Mouse (Mus musculus) CD4-positive, CD25-positive, alpha-beta regulatory T cell, adult 4 months (primary cell): ENCODE results near the gene Gatc. TPM values are rescaled to one million over a fixed set of nuclear protein-coding genes. Genes with fewer than 3 reads are reported as not detected.
"Not testable (repeated sequence)": the region's sequence is repeated elsewhere in the genome, so short reads cannot be mapped to it uniquely, and the experiment has no call there.

Experiments
- ATAC-seq: one replicate; pipeline ENCODE4 v1.8.0; 2017
- polyA plus RNA-seq, 2 experiments: library from polyadenylated mRNA; unstranded; fragments of 100-300 nt; shearing (Covaris generic); gene quantifications; one replicate each; pipeline ENCODE4 v1.2.1; 2017

Gatc gene
- polyA plus RNA-seq, 2 experiments from 2014 or later: 11.8 to 13.6 TPM

GRCm38 (mm10) chr5:115330955-115331354 is 10.0 kb downstream of the Gatc start:
- no peak for ATAC-seq

- ATAC-seq: no peak
Measured at GRCm38 (mm10) chr5:115327610-115328548, 13.1 kb downstream of the Gatc start.

- ATAC-seq: peak; percentile 91
Measured at GRCm38 (mm10) chr5:115326875-115327609, 13.9 kb downstream of the Gatc start, which contains the start of gene Srsf9. Gene Srsf9 (plus strand): TSS chr5:115327177.

DNA sequence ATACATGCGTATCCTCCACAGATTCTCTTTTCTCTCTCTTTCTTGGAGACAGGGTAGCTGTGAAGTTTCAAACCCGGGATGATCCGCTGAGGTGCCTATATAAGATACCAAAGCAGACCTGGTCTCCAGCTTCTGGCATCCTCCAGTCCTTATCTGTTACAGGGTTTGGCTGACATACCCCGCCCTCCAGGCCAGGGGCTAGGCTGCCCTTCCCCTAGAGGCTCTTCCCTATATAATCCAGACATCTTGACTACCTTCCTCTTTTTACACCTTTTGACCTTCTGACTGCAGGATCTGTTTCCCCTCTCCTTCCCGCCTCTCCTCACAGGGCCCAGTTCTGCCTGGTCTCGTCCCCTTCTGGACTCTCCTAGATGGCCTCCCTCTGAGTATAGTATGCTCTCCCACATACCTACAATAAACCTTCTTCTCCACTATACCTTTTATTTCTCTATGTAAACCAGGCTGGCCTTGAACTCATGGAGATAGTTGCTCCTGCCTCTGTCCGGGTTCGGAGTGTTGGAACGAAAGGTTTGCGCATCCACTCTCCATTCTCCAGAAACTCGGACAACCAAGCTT is 14.6 kb downstream of the Gatc start:
- ATAC-seq: peak; percentile 36

DNA sequence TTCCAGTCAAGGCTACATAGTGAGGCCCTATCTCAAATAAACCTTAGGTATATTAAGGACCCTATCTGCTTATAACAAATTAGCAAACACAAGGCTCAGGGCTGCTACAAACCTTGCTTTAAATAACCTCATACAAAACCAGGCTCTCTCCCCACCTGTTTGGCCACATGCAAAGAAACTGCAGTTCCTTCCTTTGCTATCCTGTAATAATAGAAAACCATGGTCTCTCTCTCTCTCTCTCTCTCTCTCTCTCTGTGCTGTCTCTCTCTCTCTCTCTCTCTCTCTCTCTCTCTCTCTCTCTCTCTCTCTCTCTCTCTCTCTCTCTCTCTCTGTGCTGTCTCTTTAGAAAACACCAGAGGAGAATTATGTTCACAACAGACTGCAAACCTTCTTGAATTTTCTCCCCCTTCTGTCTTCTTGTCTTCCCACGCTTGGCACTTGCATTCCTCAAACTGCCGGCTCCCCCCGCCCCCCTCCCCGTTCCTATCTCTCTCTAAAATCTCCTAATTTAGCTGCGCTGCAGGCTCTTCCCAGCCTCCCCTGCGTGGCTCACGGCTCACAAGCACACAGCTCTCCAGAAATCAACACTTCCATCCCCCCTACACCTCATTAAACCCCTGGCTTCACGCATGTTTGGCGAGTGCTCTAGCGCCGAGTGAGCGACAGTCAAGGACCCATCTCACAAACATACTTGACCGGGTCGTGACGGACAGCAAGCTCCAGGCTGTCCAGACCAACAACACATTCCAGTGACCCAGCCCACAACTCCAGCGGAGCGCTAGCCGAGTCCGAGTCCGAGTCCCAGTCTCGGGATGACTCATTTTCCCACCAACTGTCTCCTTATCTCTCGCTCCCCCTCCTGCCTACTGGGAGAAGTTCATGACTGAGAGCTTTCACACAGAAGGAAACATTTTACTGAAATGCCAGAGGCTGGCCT is 21.7 kb downstream of the Gatc start:
- ATAC-seq: peak; percentile 34

DNA sequence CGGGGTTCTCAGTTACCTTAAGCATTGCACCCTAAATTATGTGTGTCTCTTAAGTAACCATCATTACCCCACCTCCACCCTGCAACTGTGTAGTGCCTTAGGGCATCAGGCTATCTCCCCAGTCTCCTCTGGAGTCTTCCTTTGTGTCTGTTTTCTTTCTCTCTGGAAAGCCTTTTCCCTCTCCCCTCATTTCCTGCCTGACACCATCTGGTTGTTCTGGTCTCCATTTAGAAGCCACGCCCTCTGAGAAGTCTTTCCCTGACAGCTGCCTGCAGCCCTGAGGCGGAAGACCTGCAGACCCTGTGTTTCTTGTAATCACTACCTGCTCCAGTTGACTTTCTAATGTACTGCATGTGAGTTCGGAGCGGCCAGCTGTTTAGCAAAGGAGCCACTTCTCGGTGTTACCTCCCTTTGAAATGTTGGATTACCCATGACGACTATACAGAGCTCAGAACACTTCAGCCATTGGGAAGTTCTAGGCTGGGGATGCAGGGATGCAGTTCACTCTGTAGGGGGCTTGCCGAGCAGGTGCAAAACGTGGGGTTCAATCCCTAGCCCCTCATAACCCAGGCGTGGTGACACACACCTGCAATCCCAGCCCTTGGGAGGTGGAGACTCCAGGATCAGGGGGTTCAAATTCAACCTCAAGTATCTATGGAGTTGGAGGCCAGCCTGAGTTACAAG is 23.2 kb downstream of the Gatc start:
- peak; percentile 37 for ATAC-seq

DNA sequence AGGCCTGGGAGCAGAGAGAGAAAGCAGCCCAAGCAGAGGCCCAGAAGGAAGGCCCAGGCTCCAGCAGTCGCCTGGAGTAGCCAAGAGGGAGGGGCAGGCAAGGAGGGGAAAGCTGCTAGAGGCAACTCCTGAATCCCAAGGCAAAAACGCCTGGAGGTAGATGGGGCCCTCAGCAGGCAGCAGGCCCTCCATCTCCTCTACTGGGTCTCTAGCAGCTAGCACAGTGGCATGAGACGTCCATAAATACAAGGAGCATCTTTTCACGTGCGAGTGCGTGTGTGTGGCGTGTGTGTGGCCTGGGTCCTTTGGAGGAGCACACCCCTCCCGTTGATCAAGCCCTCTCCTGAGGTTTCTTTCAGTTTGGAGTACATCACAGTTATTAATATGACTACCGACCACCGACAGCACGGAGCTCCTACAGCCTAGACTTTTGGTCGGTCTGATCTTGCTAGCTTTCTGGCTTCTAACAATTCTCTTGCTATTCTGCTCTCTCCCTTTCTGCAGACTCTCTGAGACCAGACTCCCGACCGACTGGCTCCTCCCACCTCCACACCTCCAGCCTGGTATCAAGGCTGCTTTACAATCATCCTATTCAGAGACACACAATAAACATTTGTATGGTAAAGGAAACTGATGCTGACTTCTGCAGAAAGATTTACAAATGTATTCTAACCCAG is 23.9 kb downstream of the Gatc start:
- no peak for ATAC-seq

GRCm38 (mm10) chr5:115313668-115313943 is 27.4 kb downstream of the Gatc start:
- ATAC-seq: no peak

DNA sequence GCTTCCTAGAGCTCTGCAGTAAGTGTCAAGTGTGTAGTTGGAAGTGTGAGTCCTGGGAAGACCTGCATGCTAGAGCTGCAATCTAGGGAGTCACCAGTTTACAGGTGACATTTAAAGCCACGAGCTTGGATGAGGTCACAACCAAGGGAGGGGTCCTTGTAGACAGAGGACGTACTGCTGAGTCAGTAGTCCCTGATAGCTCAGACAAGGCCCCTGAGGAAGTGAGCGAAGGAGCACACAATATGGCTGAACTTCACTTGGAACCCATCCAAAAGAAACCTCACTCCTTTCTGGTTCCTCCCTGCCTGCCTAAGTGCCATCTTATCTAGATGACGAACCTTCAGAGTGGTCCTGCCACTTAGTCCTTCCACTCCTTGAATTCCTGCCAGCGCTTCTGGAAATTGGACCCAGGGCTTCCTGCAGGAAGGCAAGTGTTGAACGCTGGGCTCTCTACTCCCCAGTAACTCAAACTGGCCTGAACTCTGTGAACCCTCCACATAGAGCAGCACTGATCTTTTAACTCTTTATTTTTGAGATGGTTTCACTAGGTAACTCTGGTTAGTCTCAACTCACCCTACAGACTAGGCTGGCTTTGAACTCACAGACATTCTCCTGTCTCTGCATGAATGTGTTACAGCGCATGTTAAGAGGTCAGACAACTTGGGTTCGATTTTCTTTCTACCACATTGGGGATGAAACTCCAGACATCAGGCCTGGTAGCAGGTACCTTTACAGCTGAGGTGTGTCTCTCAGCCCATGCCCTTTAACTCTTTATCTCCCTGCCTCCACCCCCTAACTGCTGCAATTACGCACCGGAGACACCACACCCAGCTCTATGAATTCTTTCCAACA is 27.9 kb downstream of the Gatc start:
- no peak for ATAC-seq

DNA sequence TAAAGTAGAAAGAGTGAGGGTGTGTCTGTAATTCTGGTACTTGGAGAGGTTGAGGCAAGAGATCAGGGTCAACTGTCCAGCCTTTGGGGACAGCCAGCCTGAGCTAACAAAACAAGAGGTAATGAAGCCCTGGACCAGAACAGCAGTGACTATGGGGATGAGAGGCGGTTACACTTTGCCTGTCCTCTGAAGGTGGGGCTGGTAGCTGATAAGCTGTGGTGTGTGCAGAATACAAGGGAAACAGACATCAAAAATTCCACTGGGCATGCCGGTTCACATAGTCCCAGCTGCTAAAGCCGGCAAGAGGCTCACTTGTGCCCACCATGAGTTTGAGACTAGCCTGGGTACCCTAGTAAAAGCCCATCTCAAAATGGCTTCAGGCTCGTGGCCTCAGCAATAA is 28.6 kb downstream of the Gatc start:
- no peak for ATAC-seq

GRCm38 (mm10) chr5:115302190-115302589 is 38.8 kb downstream of the Gatc start:
- not testable (repeated sequence) for ATAC-seq

- no peak for ATAC-seq
Measured at GRCm38 (mm10) chr5:115301615-115302014, 39.4 kb downstream of the Gatc start.

DNA sequence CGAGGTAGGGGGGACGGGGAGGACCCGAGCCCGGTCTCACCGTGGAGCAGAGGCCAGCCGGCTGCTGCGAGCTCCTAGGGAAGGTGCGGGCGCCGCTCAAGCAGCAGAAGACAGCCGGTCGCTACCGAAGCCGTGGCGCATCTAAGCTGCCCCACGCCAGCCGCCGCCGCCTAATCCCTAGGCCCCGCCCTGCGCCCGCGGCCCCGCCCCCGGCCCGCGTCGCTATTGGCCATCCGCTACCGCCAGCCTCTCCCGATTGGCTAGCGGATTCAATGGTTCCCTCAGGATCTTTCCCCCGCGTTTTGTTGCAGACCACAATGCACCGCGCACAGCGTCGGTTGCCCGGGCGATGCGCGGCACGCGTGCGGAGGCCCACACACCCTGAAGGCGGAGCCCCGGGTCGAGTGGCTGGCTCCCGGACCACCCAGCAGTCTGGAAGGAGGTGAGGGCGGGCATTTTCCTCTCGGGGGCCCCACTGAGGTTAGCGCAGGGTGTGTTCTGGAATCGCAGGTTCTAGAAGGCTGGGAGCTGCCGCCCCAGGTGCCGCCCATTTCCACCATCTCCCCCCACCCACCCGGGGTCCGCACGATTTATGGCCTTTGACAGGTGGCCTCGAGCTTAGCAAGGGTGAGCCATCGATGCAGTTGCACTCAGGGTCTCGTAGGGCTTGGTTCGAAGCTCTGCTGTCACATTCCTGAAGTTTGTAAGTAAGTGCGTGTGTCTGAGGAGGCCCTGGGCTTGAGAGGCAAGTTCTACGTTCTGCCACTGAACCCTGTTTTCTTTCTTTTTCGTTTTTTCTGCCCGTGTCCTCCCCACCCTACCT is 40.0 kb downstream of the Gatc start, which contains the start of gene Dynll1:
TSS of gene Dynll1 (minus strand) at position 208 of the 823 bp plus-strand sequence.
- peak; percentile 91 for ATAC-seq

DNA sequence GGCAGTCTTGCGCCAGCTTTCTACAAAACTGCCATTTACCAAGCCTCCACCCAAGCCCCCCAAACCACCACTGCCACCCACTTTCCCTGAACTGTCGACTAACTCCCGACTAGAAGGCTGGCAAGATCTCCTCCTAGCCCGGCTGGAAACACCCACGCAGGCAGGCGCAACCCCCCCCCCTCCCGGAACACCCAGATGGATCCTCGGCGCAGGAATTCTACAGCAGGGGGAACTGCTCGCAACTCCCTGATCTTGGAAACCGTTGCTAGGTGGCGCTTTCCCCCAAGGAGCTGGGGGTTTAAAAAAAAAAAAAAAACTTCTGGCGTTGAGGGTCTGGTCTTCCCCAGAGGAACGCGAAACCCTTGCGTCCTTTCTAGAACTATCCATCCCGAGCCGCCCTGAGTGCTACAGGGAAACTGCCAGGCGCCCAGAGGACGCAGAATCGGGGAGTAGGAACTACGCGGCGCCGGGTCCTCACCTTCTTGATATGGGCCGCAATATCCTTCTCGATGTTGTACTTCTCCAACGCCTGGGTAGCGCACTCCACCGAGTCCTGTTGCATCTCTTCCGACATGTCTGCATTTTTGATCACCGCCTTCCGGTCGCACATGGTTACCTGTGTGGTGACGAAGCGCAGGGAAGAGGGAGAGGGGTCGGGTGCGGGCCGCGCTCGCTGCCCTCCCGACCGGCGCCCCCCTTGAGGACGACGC is 40.8 kb downstream of the Gatc start:
- ATAC-seq: peak; percentile 46

DNA sequence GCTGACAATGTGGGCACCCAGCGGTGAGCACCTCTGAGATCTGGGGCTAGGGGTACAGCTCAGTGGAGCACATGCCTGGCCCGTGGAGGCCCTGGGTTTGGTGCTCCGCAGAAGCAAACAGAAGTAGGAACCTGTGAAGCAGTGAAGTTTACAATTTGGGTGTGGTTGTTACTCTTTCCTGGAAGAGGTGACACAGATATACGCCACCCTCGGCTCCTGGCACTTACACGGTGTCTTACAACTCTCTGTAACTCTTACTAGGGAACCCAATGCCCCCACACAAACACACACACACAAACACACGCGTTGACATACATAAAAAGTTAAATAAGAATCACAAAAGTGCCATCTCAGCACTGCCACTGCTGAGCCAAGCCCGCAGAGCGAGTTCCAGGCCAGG is 44.6 kb downstream of the Gatc start:
- ATAC-seq: no peak

- ATAC-seq: no peak
Measured at GRCm38 (mm10) chr5:115294173-115294572, 46.8 kb downstream of the Gatc start.

- ATAC-seq: no peak
Measured at GRCm38 (mm10) chr5:115284735-115285134, 56.2 kb downstream of the Gatc start.
